27 mouse cellular contexts compared by ENCODE assay signal in genomic region chr10:21613021-21613860, GRCm38 (mm10). TPM values are rescaled to one million over a fixed set of nuclear protein-coding genes. Genes with fewer than 3 reads are reported as not detected.
A peak's percentile ranks its signal among the peaks of the same experiment; 100 is the strongest.
DNase-seq lines count a peak whose midpoint lies in the region; ATAC-seq and TF ChIP-seq lines count a peak whose summit lies in the region.
"Had no signal": no experiment of that assay in that cellular context is flagged by ENCODE, and none has a peak within 500 bp of the region (broad histone marks: within the 10 kb centered on the region; RNA-seq: fewer than 3 reads in every experiment).

No protein-coding gene starts in this region.

- WGBS in intestine, embryonic 15.5 days: 72% methylated on average over 4 of the region's 4 CpGs
- 51% methylated on average over 4 of the region's 4 CpGs for WGBS in kidney, embryonic 15.5 days
- WGBS in stomach, postnatal 0 days: 76% methylated on average over 4 of the region's 4 CpGs
- 69% methylated on average over 4 of the region's 4 CpGs for WGBS in thymus, adult 2 months
- WGBS in forebrain, postnatal 0 days: 86% methylated on average over 4 of the region's 4 CpGs

- peak; percentile 27 for DNase-seq in adrenal gland, adult 2 months
- no peak for DNase-seq in adrenal gland, postnatal 4 days (ENCODE audit: low spot score in 2 of 2)
- DNase-seq in kidney, postnatal 4 days: peak; percentile 32 to 68
- no peak for DNase-seq in stomach, postnatal 0 days (ENCODE audit: low spot score)
- DNase-seq in thymus, adult 2 months: no peak
- DNase-seq in forebrain, postnatal 0 days: no peak
- DNase-seq: cerebellum, adult 8-10 months; gastrocnemius, postnatal 25 days; liver, postnatal 0 days; lung, postnatal 10 days; right cerebral cortex, postnatal 14 days; thymus, adult 18-20 months had no signal

- H3K9ac ChIP-seq in intestine, embryonic 15.5 days: no peak overlapping the region
- no peak overlapping the region for H3K9ac ChIP-seq in kidney, embryonic 15.5 days
- H3K9ac ChIP-seq in stomach, postnatal 0 days (ENCODE audit: low read length): no peak overlapping the region
- no peak overlapping the region for H3K9ac ChIP-seq in forebrain, postnatal 0 days
- H3K9ac ChIP-seq: forebrain, embryonic 12.5 days; hindbrain, embryonic 12.5 days; liver, postnatal 0 days; midbrain, embryonic 13.5 days; neural tube, embryonic 13.5 days had no signal

- TF ChIP-seq POLR2A in thymus, adult 2 months (IDR thresholded peaks at IDR 0.05; ENCODE audit: control insufficient read depth, extremely low read depth, insufficient read depth, low read length, poor library complexity): no peak

- no peak overlapping the region for H3K27ac ChIP-seq in intestine, embryonic 15.5 days
- H3K27ac ChIP-seq in kidney, embryonic 15.5 days: 0 out of 2 replicates have a peak overlapping the region, but pooled peaks have one; percentile 32
- H3K27ac ChIP-seq in stomach, postnatal 0 days (replicated peaks): no peak overlapping the region
- no peak overlapping the region for H3K27ac ChIP-seq in thymus, adult 2 months (ENCODE audit: control insufficient read depth, insufficient read depth, low read length)
- H3K27ac ChIP-seq in forebrain, postnatal 0 days (ENCODE audit: low read depth, low read length): no peak overlapping the region
- H3K27ac ChIP-seq: forebrain, embryonic 12.5 days; hindbrain, embryonic 12.5 days; limb, embryonic 10.5 days; midbrain, embryonic 13.5 days; neural tube, embryonic 13.5 days had no signal

- TF ChIP-seq EP300 in stomach, postnatal 0 days (optimal IDR thresholded peaks at IDR 0.05): no peak

- no peaks in the 10 kb centered on the region for H3K27me3 ChIP-seq in intestine, embryonic 15.5 days (replicated peaks)
- H3K27me3 ChIP-seq in kidney, embryonic 15.5 days: no peaks in the 10 kb centered on the region
- H3K27me3 ChIP-seq in stomach, postnatal 0 days (ENCODE audit: control insufficient read depth, insufficient read depth, low read length): no peaks in the 10 kb centered on the region
- H3K27me3 ChIP-seq in thymus, adult 2 months (ENCODE audit: control insufficient read depth, insufficient read depth, low read length): no peaks in the 10 kb centered on the region
- H3K27me3 ChIP-seq in forebrain, postnatal 0 days (ENCODE audit: insufficient read depth, low read length): no peaks in the 10 kb centered on the region
- H3K27me3 ChIP-seq: forebrain, embryonic 12.5 days; hindbrain, embryonic 12.5 days; midbrain, embryonic 13.5 days; neural tube, embryonic 13.5 days had no signal

- no peak overlapping the region for H3K4me2 ChIP-seq in intestine, embryonic 15.5 days (replicated peaks)
- H3K4me2 ChIP-seq in kidney, embryonic 15.5 days: no peak overlapping the region
- H3K4me2 ChIP-seq in stomach, postnatal 0 days (replicated peaks; ENCODE audit: low read depth): no peak overlapping the region
- H3K4me2 ChIP-seq in forebrain, postnatal 0 days (ENCODE audit: low read depth): no peak overlapping the region
- H3K4me2 ChIP-seq: forebrain, embryonic 12.5 days; hindbrain, embryonic 12.5 days; midbrain, embryonic 13.5 days; neural tube, embryonic 13.5 days had no signal

- H3K9me3 ChIP-seq in intestine, embryonic 15.5 days: no peaks in the 10 kb centered on the region
- H3K9me3 ChIP-seq in kidney, embryonic 15.5 days (replicated peaks): no peaks in the 10 kb centered on the region
- H3K9me3 ChIP-seq in stomach, postnatal 0 days (ENCODE audit: control insufficient read depth, low read length): no peaks in the 10 kb centered on the region
- H3K9me3 ChIP-seq in forebrain, postnatal 0 days (ENCODE audit: low read length): no peaks in the 10 kb centered on the region
- H3K9me3 ChIP-seq: forebrain, embryonic 12.5 days; hindbrain, embryonic 12.5 days; limb, embryonic 10.5 days; midbrain, embryonic 13.5 days; neural tube, embryonic 13.5 days had no signal

- H3K4me1 ChIP-seq in intestine, embryonic 15.5 days (replicated peaks): no peaks in the 10 kb centered on the region; the same call in 1 of the 2 replicates
- H3K4me1 ChIP-seq in kidney, embryonic 15.5 days: 0 out of 2 replicates have a peak, but pooled peaks cover 5% of the 10 kb centered on the region
- H3K4me1 ChIP-seq in stomach, postnatal 0 days (replicated peaks; ENCODE audit: control insufficient read depth, insufficient read depth): 0 out of 2 replicates have a peak, but pooled peaks cover 4% of the 10 kb centered on the region
- no peaks in the 10 kb centered on the region for H3K4me1 ChIP-seq in thymus, adult 2 months (replicated peaks; ENCODE audit: control insufficient read depth, insufficient read depth, low read length)
- H3K4me1 ChIP-seq in forebrain, postnatal 0 days (ENCODE audit: insufficient read depth): no peaks in the 10 kb centered on the region
- H3K4me1 ChIP-seq: forebrain, embryonic 12.5 days; hindbrain, embryonic 12.5 days; limb, embryonic 10.5 days; midbrain, embryonic 13.5 days; neural tube, embryonic 13.5 days had no signal

- no peak overlapping the region for H3K4me3 ChIP-seq in intestine, embryonic 15.5 days (replicated peaks)
- H3K4me3 ChIP-seq in kidney, embryonic 15.5 days (replicated peaks): no peak overlapping the region
- H3K4me3 ChIP-seq in stomach, postnatal 0 days (ENCODE audit: low read depth, low read length): no peak overlapping the region
- no peak overlapping the region for H3K4me3 ChIP-seq in thymus, adult 2 months (ENCODE audit: control insufficient read depth, insufficient read depth, low read length)
- H3K4me3 ChIP-seq in forebrain, postnatal 0 days (ENCODE audit: low read depth, low read length): no peak overlapping the region
- H3K4me3 ChIP-seq: forebrain, embryonic 12.5 days; hindbrain, embryonic 12.5 days; limb, embryonic 10.5 days; midbrain, embryonic 13.5 days; neural tube, embryonic 13.5 days had no signal

- no peaks in the 10 kb centered on the region for H3K36me3 ChIP-seq in intestine, embryonic 15.5 days
- H3K36me3 ChIP-seq in kidney, embryonic 15.5 days: no peaks in the 10 kb centered on the region
- H3K36me3 ChIP-seq in stomach, postnatal 0 days (ENCODE audit: control insufficient read depth, insufficient read depth, low read length): no peaks in the 10 kb centered on the region
- no peaks in the 10 kb centered on the region for H3K36me3 ChIP-seq in thymus, adult 2 months (ENCODE audit: control insufficient read depth, insufficient read depth, low read length)
- no peaks in the 10 kb centered on the region for H3K36me3 ChIP-seq in forebrain, postnatal 0 days (ENCODE audit: insufficient read depth)
- H3K36me3 ChIP-seq: forebrain, embryonic 12.5 days; hindbrain, embryonic 12.5 days; limb, embryonic 10.5 days; midbrain, embryonic 13.5 days; neural tube, embryonic 13.5 days had no signal

- no peak for TF ChIP-seq CTCF in stomach, postnatal 0 days (IDR thresholded peaks at IDR 0.05; ENCODE audit: low read depth)
- TF ChIP-seq CTCF in thymus, adult 2 months (IDR thresholded peaks at IDR 0.05; ENCODE audit: borderline replicate concordance, control insufficient read depth, extremely low read depth, insufficient read depth, low read length, poor library complexity): no peak
- TF ChIP-seq CTCF in forebrain, postnatal 0 days (IDR thresholded peaks at IDR 0.05; ENCODE audit: low read depth): no peak

- ATAC-seq in intestine, embryonic 15.5 days: peak; percentile 37
- ATAC-seq in kidney, embryonic 15.5 days (replicated peaks; ENCODE audit: low FRiP score): 0 out of 2 replicates have a peak, but pooled peaks have one; percentile 33
- no peak for ATAC-seq in stomach, postnatal 0 days (ENCODE audit: low FRiP score, low TSS enrichment)
- ATAC-seq in forebrain, postnatal 0 days: no peak
- ATAC-seq: CD4-positive, CD25-positive, alpha-beta regulatory T cell, adult 4 months; liver, postnatal 0 days; midbrain, embryonic 13.5 days had no signal

RNA-seq across cellular contexts. Expression of gene 1700020N01Rik, which starts 20.3 kb away (rescaled TPM):
- total RNA-seq in adrenal gland, adult 2 months (2021): not detected
- not detected in 2 replicates for polyA plus RNA-seq in adrenal gland, adult 2 months (2012; rRNA removed)
- total RNA-seq in adrenal gland, postnatal 4 days (2021): under 1 TPM in 1 of 2 experiments, not detected in 1; 0.36 TPM
- not detected in 2 replicates for polyA plus RNA-seq in intestine, embryonic 15.5 days (2015; fragmentation: Nextera tagmentation; extraction: Ambion mirVana)
- polyA plus RNA-seq in kidney, embryonic 15.5 days (2015; fragmentation: Nextera tagmentation; extraction: Ambion mirVana): not detected in 2 replicates
- polyA plus RNA-seq in stomach, postnatal 0 days (2015; fragmentation: Nextera tagmentation; extraction: Ambion mirVana): not detected in 2 replicates
- polyA plus RNA-seq in thymus, adult 2 months (2012; rRNA removed): 0.09 TPM in 1 of 2 replicates, not detected in the other
- total RNA-seq in forebrain, postnatal 0 days (2014; rRNA removed): not detected in 2 replicates
- polyA plus RNA-seq in forebrain, postnatal 0 days (2015; fragmentation: Nextera tagmentation; extraction: Ambion mirVana): not detected in 2 replicates
- total RNA-seq: adrenal gland, postnatal 36 days; gastrocnemius, postnatal 25 days; layer of hippocampus, adult 8-10 months; left cerebral cortex, adult 18-20 months; liver, adult 2 months; megakaryocyte, adult 5-6 weeks had no signal
- polyA plus RNA-seq: CD4-positive, CD25-positive, alpha-beta regulatory T cell, adult 4 months; forebrain, embryonic 12.5 days; hindbrain, embryonic 12.5 days; limb, embryonic 10.5 days; liver, adult 2 months; midbrain, embryonic 13.5 days; neural tube, embryonic 13.5 days; spleen, adult 2 months; stomach, embryonic 14.5 days had no signal

Comparison
In these comparisons a context has a peak if more than half of its experiments do, and no peak if none do; other contexts are left out.
1. DNase-seq: peak in adrenal gland, adult 2 months (single experiment) and kidney, postnatal 4 days (2 of 2); none in adrenal gland, postnatal 4 days (0 of 2), stomach, postnatal 0 days (single experiment), thymus, adult 2 months (single experiment) and forebrain, postnatal 0 days (single experiment).
2. ATAC-seq: peak in intestine, embryonic 15.5 days (single experiment) and kidney, embryonic 15.5 days (single experiment); none in stomach, postnatal 0 days (single experiment) and forebrain, postnatal 0 days (single experiment).